Mouse (Mus musculus) stomach, postnatal 0 days (tissue): ENCODE data around the gene C530008M17Rik.

Source experiments
- CTCF ChIP-seq: IDR thresholded peaks from 2 replicates; pipeline ENCODE4 v1.5.1; 2016; ENCODE audit warnings: antibody characterized with exemption, low read depth, mild to moderate bottlenecking, moderate library complexity
- EP300 ChIP-seq: optimal IDR thresholded peaks from 2 replicates; pipeline ENCODE3; 2016; ENCODE audit warnings: antibody characterized with exemption

DNA sequence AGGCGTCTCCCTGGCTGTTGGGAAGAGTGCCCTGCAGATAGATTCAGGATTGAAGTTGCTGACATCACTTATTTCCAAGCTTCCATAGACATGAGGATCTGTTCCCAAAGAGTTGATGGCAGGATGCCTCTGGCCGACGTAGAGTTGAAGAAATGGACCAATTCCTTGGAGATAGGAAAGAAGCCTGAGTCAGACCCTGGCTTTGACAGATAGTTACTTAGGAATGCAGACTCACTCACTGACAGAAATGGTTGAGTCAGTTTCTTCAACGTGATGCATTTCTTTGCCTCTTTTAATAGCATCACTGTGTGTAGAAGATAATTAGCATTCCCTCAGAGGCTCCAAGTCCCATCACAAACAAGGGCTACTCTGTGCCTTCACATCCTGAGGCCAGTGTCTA lies 14.2 kb upstream of the C530008M17Rik start:
- no peak for TF ChIP-seq CTCF
- no peak for TF ChIP-seq EP300
